Mouse (Mus musculus): ENCODE measurements around the gene 2410131K14Rik. TPM values are rescaled to one million over a fixed set of nuclear protein-coding genes. Genes with fewer than 3 reads are reported as not detected.

2410131K14Rik gene
- polyA plus RNA-seq, 1 experiment from 2014 or later: 17.6 TPM

GRCm38 (mm10) chr5:118268987-118269386, 24.0 kb downstream of the 2410131K14Rik start:
- H3K27me3 ChIP-seq (ENCODE audit: control insufficient read depth, insufficient read depth, low read length): no peaks in the 10 kb centered on the region
- peak overlapping the region; percentile 54 for H3K4me2 ChIP-seq (ENCODE audit: low read length)
- H3K9me3 ChIP-seq (ENCODE audit: control insufficient read depth, low read length): no peaks in the 10 kb centered on the region
- ATAC-seq (ENCODE audit: low FRiP score, low TSS enrichment) (peak; percentile 75), DNase-seq (peak; percentile 95)
- peaks cover 13% of the 10 kb centered on the region for H3K4me1 ChIP-seq (ENCODE audit: control insufficient read depth, insufficient read depth, low read length)
- peak overlapping the region; percentile 10; the same call in 1 of the 2 replicates for H3K4me3 ChIP-seq (replicated peaks; ENCODE audit: low read depth, low read length)
- H3K9ac ChIP-seq (replicated peaks; ENCODE audit: low read length): no peak overlapping the region; the same call in 1 of the 2 replicates
- WGBS: under 1% methylated on average over 13 of the region's 13 CpGs
- H3K36me3 ChIP-seq (ENCODE audit: control insufficient read depth, insufficient read depth, low read length): no peaks in the 10 kb centered on the region
- H3K27ac ChIP-seq (replicated peaks; ENCODE audit: low read depth, low read length): no peak overlapping the region

DNA sequence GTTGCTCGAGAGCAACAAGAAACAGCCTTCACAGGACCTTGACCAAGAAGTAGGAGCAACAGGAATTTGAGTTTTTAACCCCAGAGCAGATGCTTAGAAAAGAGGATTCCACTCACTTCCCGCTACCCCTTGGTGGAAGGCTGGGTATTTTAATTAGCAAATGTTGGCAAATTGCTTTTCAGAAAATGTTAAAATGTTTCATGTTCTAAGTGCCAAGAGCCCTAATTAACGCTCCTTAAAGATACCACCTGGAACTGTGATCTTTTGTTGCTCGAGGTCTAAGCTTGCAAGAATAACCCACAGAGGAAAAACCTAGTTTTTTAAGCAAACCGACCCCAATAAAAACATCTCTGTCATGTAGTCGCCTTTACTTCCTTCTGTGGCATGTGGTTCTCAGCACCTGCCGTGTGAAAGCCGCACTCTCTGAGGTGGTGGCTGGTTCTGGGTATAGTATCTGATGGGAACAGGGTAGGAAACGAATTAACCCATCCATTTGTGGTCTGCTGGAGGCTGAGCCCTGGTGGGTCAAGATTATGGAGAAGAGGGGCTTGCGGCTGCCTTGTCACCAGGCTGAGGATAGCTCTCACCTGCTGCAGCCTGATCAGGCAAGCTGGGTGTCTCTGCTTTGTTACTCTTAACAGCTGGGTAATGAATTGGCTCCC, 26.6 kb downstream of the 2410131K14Rik start:
- Histone ChIP-seq H3K4me3 (replicated peaks; ENCODE audit: low read depth, low read length) (no peak overlapping the region), H3K36me3 (ENCODE audit: control insufficient read depth, insufficient read depth, low read length) (no peaks in the 10 kb centered on the region), H3K27me3 (ENCODE audit: control insufficient read depth, insufficient read depth, low read length) (no peaks in the 10 kb centered on the region), H3K9me3 (ENCODE audit: control insufficient read depth, low read length) (no peaks in the 10 kb centered on the region), H3K4me1 (ENCODE audit: control insufficient read depth, insufficient read depth, low read length) (peaks cover 38% of the 10 kb centered on the region), H3K27ac (replicated peaks; ENCODE audit: low read depth, low read length) (no peak overlapping the region), H3K9ac (replicated peaks; ENCODE audit: low read length) (no peak overlapping the region), H3K4me2 (ENCODE audit: low read length) (no peak overlapping the region)
- DNase-seq: no peak
- WGBS: 82% methylated on average over 10 of the region's 10 CpGs
- ATAC-seq (ENCODE audit: low FRiP score, low TSS enrichment): no peak

DNA sequence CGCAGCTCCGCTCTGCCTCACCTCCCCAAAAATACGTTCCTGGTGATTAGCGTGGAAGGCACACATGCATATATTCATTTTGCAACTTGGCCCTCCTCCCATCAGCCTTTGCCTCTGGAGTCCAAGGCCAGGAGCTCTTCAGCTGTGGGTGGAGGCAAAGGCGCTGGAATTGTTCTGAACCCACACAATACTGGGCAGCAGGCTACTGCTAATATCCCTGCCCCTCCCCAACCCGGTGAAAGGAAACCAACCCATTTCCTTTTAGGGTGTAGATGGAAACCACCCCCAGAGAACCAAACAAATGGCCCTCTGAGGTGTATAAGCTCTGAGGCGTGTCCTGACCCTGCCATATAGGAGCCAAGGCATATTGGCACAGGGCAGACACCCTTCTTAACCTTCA, 28.4 kb downstream of the 2410131K14Rik start:
- Histone ChIP-seq H3K4me1 (ENCODE audit: control insufficient read depth, insufficient read depth, low read length) (peaks cover 44% of the 10 kb centered on the region), H3K27ac (replicated peaks; ENCODE audit: low read depth, low read length) (peak overlapping the region; percentile 63), H3K36me3 (ENCODE audit: control insufficient read depth, insufficient read depth, low read length) (no peaks in the 10 kb centered on the region), H3K9me3 (ENCODE audit: control insufficient read depth, low read length) (no peaks in the 10 kb centered on the region), H3K4me2 (ENCODE audit: low read length) (no peak overlapping the region), H3K4me3 (replicated peaks; ENCODE audit: low read depth, low read length) (no peak overlapping the region), H3K9ac (replicated peaks; ENCODE audit: low read length) (no peak overlapping the region), H3K27me3 (ENCODE audit: control insufficient read depth, insufficient read depth, low read length) (no peaks in the 10 kb centered on the region)
- DNase-seq (no peak), ATAC-seq (ENCODE audit: low FRiP score, low TSS enrichment) (no peak)
- WGBS: 45% methylated on average over 7 of the region's 7 CpGs

DNA sequence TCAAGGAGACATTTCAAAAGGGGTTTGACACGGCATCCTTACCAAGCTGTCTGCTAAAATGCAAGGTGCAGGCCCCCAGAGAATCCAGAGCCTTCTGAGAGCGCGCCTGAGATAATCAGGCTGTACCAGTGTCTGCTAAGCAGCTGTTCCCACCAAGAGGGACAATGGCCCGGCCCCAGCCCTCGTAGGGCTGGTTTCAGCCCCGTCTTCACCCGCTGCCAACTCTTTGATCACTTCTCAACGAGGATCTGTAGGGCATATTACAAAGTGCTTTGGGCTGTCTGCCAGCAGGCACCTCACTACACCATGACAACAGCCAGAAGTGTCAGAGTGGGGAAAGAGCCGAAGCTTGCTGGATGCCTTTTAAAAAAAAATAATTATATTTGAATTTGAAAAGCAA, 29.5 kb downstream of the 2410131K14Rik start:
- Histone ChIP-seq H3K4me1 (ENCODE audit: control insufficient read depth, insufficient read depth, low read length) (peaks cover 44% of the 10 kb centered on the region), H3K9me3 (ENCODE audit: control insufficient read depth, low read length) (no peaks in the 10 kb centered on the region), H3K4me3 (replicated peaks; ENCODE audit: low read depth, low read length) (no peak overlapping the region), H3K9ac (replicated peaks; ENCODE audit: low read length) (no peak overlapping the region), H3K27ac (replicated peaks; ENCODE audit: low read depth, low read length) (peak overlapping the region; percentile 63), H3K4me2 (ENCODE audit: low read length) (peak overlapping the region; percentile 36), H3K27me3 (ENCODE audit: control insufficient read depth, insufficient read depth, low read length) (no peaks in the 10 kb centered on the region), H3K36me3 (ENCODE audit: control insufficient read depth, insufficient read depth, low read length) (no peaks in the 10 kb centered on the region)
- peak; percentile 93 for DNase-seq
- 2% methylated on average over 9 of the region's 9 CpGs for WGBS
- peak; percentile 84 for ATAC-seq (ENCODE audit: low FRiP score, low TSS enrichment)

- H3K4me3 ChIP-seq (replicated peaks; ENCODE audit: low read depth, low read length): no peak overlapping the region
- peaks cover 44% of the 10 kb centered on the region for H3K4me1 ChIP-seq (ENCODE audit: control insufficient read depth, insufficient read depth, low read length)
- no peaks in the 10 kb centered on the region for H3K36me3 ChIP-seq (ENCODE audit: control insufficient read depth, insufficient read depth, low read length)
- no peak for ATAC-seq (ENCODE audit: low FRiP score, low TSS enrichment)
- no peaks in the 10 kb centered on the region for H3K27me3 ChIP-seq (ENCODE audit: control insufficient read depth, insufficient read depth, low read length)
- DNase-seq: no peak
- H3K27ac ChIP-seq (replicated peaks; ENCODE audit: low read depth, low read length): peak overlapping the region; percentile 49; the same call in 1 of the 2 replicates
- no peaks in the 10 kb centered on the region for H3K9me3 ChIP-seq (ENCODE audit: control insufficient read depth, low read length)
- WGBS: 39% methylated on average over 7 of the region's 7 CpGs
- H3K9ac ChIP-seq (replicated peaks; ENCODE audit: low read length): no peak overlapping the region
- H3K4me2 ChIP-seq (ENCODE audit: low read length): 0 out of 2 replicates have a peak overlapping the region, but pooled peaks have one; percentile 2
Measured at GRCm38 (mm10) chr5:118276281-118276680, 31.3 kb downstream of the 2410131K14Rik start.

DNA sequence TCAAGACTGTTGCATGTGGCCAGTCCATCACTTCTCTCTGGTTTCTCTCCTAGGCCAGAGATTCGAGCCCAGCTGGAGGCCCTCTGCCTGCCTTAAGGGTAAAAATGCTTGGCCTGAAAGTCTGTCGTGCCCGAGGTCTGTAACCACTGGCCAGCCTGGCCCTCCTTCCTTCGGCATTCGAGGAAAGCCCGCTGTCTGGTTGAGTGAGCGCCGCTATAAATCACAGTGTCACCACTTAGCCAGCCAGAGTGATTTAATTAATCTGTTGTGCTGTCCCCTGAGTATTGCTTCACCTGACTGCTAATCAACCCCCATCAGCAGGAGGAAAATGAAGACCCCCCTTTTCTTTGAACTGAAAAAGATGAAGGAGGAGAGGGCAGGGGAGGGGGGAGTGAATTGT, 31.7 kb downstream of the 2410131K14Rik start:
- 13% methylated on average over 8 of the region's 8 CpGs for WGBS
- Histone ChIP-seq H3K36me3 (ENCODE audit: control insufficient read depth, insufficient read depth, low read length) (no peaks in the 10 kb centered on the region), H3K4me3 (replicated peaks; ENCODE audit: low read depth, low read length) (no peak overlapping the region), H3K9me3 (ENCODE audit: control insufficient read depth, low read length) (no peaks in the 10 kb centered on the region), H3K4me2 (ENCODE audit: low read length) (peak overlapping the region; percentile 2; the same call in 1 of the 2 replicates), H3K27me3 (ENCODE audit: control insufficient read depth, insufficient read depth, low read length) (no peaks in the 10 kb centered on the region), H3K9ac (replicated peaks; ENCODE audit: low read length) (no peak overlapping the region), H3K27ac (replicated peaks; ENCODE audit: low read depth, low read length) (peak overlapping the region; percentile 49; the same call in 1 of the 2 replicates), H3K4me1 (ENCODE audit: control insufficient read depth, insufficient read depth, low read length) (peaks cover 44% of the 10 kb centered on the region)
- ATAC-seq (ENCODE audit: low FRiP score, low TSS enrichment) (no peak), DNase-seq (peak; percentile 52)

- H3K4me3 ChIP-seq (replicated peaks; ENCODE audit: low read depth, low read length): no peak overlapping the region
- no peaks in the 10 kb centered on the region for H3K36me3 ChIP-seq (ENCODE audit: control insufficient read depth, insufficient read depth, low read length)
- DNase-seq (no peak), ATAC-seq (ENCODE audit: low FRiP score, low TSS enrichment) (no peak)
- no peak overlapping the region for H3K9ac ChIP-seq (replicated peaks; ENCODE audit: low read length)
- no peak overlapping the region for H3K27ac ChIP-seq (replicated peaks; ENCODE audit: low read depth, low read length)
- H3K27me3 ChIP-seq (ENCODE audit: control insufficient read depth, insufficient read depth, low read length): no peaks in the 10 kb centered on the region
- H3K4me2 ChIP-seq (ENCODE audit: low read length): no peak overlapping the region
- H3K4me1 ChIP-seq (ENCODE audit: control insufficient read depth, insufficient read depth, low read length): peaks cover 42% of the 10 kb centered on the region
- H3K9me3 ChIP-seq (ENCODE audit: control insufficient read depth, low read length): no peaks in the 10 kb centered on the region
- 91% methylated on average over 18 of the region's 18 CpGs for WGBS
Measured at GRCm38 (mm10) chr5:118277741-118278495, 32.9 kb downstream of the 2410131K14Rik start.

GRCm38 (mm10) chr5:118291453-118291852, 46.4 kb downstream of the 2410131K14Rik start:
- H3K4me3 ChIP-seq (replicated peaks; ENCODE audit: low read depth, low read length): no peak overlapping the region
- H3K9me3 ChIP-seq (ENCODE audit: control insufficient read depth, low read length): no peaks in the 10 kb centered on the region
- no peak overlapping the region for H3K9ac ChIP-seq (replicated peaks; ENCODE audit: low read length)
- H3K27me3 ChIP-seq (ENCODE audit: control insufficient read depth, insufficient read depth, low read length): no peaks in the 10 kb centered on the region
- no peaks in the 10 kb centered on the region for H3K36me3 ChIP-seq (ENCODE audit: control insufficient read depth, insufficient read depth, low read length)
- ATAC-seq (ENCODE audit: low FRiP score, low TSS enrichment): no peak
- H3K27ac ChIP-seq (replicated peaks; ENCODE audit: low read depth, low read length): no peak overlapping the region
- WGBS: 90% methylated on average over 4 of the region's 4 CpGs
- no peaks in the 10 kb centered on the region for H3K4me1 ChIP-seq (ENCODE audit: control insufficient read depth, insufficient read depth, low read length)
- DNase-seq: no peak
- no peak overlapping the region for H3K4me2 ChIP-seq (ENCODE audit: low read length)

Measured in midbrain, embryonic 14.5 days (tissue).